Mouse (Mus musculus) inflammation-experienced regulatory T-cells, adult 6 months (primary cell): ENCODE results near the gene Rasl11a. TPM values are rescaled to one million over a fixed set of nuclear protein-coding genes. Genes with fewer than 3 reads are reported as not detected.
A peak's percentile ranks its signal among the peaks of the same experiment; 100 is the strongest.
"Not testable (repeated sequence)": the region's sequence is repeated elsewhere in the genome, so short reads cannot be mapped to it uniquely, and the experiment has no call there.

ENCODE experiments used
- ATAC-seq: one replicate; pipeline ENCODE4 v1.8.0; 2017
- polyA plus RNA-seq, 3 experiments: library from polyadenylated mRNA; unstranded; fragments of 100-300 nt; shearing (Covaris generic); gene quantifications; one replicate each; pipeline ENCODE4 v1.2.1; 2017

The Rasl11a gene
- polyA plus RNA-seq, 3 experiments from 2014 or later: 6.9 to 10.7 (median 8.0) TPM

- no peak for ATAC-seq
Observed at GRCm38 (mm10) chr5:146893478-146894182, 48.8 kb downstream of the Rasl11a start.

GRCm38 (mm10) chr5:146895667-146896066, 50.8 kb downstream of the Rasl11a start:
- ATAC-seq: not testable (repeated sequence)

GRCm38 (mm10) chr5:146896973-146897372, 52.1 kb downstream of the Rasl11a start:
- peak; percentile 97 for ATAC-seq

Other genes with a start within 250 kb of the Rasl11a start
- gene Usp12, start 50.1 kb upstream of the Rasl11a start, polyA plus RNA-seq: 1 to 10 TPM; 4.5 to 6.7 (median 5.8) TPM
- gene Rpl21, start 12.2 kb upstream of the Rasl11a start, polyA plus RNA-seq: 1,000 to 10,000 TPM in 1 of 3 experiments, 100 to 1,000 TPM in 2; 475 to 1,461 (median 755) TPM
- gene Gtf3a, start 103.6 kb downstream of the Rasl11a start, polyA plus RNA-seq: 10 to 100 TPM; 13.5 to 44.2 (median 38.2) TPM
- gene Mtif3, start 118.7 kb downstream of the Rasl11a start, polyA plus RNA-seq: 10 to 100 TPM; 44.4 to 59.1 (median 50.4) TPM
- gene Lnx2, start 231.5 kb downstream of the Rasl11a start, polyA plus RNA-seq: 10 to 100 TPM; 21.4 to 30.5 (median 28.0) TPM
- 100 to 1,000 TPM; 137 to 194 (median 168) TPM for gene Polr1d, start 232.0 kb downstream of the Rasl11a start, polyA plus RNA-seq